Mouse (Mus musculus) MN1 (cell line): ENCODE results near the gene Rrp9.
"Not testable (repeated sequence)": the region's sequence is repeated elsewhere in the genome, so short reads cannot be mapped to it uniquely, and the experiment has no call there.

Experiments
- DNase-seq: peaks from one replicate; pipeline ENCODE4 v3.0.0-alpha.2; 2016; ENCODE audit warnings: low spot score

Rrp9 gene

GRCm38 (mm10) chr9:106473753-106474105, 2.0 kb upstream of the Rrp9 start:
- DNase-seq: no peak

DNA sequence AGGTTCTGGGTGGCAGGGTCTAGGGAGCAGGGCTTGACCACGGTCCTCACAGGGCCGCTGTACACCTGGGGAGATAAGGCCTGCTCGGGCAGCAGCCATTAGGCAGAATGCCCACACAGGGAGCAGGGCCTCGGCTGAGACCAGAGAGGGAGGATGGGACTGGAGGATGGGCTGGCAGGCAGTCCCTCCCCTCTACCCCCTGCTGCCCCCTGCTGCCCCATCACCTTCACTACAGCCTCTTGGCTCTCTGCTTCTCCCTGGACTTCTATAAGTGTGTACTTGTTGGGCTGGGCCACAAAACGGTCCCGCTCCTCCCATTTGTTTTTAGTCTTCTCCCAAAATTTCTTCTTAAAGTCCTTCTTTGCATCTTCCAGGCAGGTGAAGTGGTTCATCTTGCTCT, 1.3 kb upstream of the Rrp9 start:
- peak; percentile 76 for DNase-seq

- DNase-seq: peak; percentile 75
Observed at GRCm38 (mm10) chr9:106475046-106475445, 717 bp upstream of the Rrp9 start.

- peak; percentile 73 for DNase-seq
Observed at GRCm38 (mm10) chr9:106476002-106476923, 500 bp downstream of the Rrp9 start.

DNA sequence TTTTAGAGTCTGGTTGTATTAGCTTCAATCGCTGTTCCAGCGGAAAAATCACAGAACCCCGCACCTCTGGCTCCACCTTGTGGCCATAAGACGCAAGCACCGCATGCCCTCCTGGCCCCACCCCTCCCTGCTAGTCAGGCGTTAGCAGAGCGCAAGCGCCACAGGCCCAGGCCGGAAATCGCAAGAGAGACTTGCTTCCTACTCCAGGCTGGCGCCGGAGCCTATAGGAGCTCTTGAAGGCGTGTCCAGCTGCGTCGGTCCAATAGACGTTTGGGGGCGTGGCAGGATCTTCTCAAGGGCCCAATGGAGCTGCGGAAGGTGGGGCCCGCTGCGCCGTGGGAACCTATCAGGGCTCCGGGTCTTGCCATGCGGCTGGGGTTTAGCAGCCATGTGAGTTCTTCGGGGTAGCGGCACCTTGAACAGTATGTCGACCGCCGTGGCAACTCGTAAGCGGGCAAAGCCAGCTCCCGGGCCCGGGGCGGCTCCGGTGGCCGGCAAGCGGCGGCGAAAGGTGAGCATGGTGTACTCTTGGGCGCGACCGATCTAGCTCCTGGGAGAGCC, 1.2 kb downstream of the Rrp9 start, which contains the start of gene Parp3:
Gene Parp3 (minus strand): TSS at position 26 of the 561 bp plus-strand sequence.
- DNase-seq: peak; percentile 99

GRCm38 (mm10) chr9:106477649-106478048, 1.9 kb downstream of the Rrp9 start:
- DNase-seq: no peak

GRCm38 (mm10) chr9:106478101-106478500, 2.3 kb downstream of the Rrp9 start:
- DNase-seq: no peak

- no peak for DNase-seq
Observed at GRCm38 (mm10) chr9:106480541-106480940, 4.8 kb downstream of the Rrp9 start.

GRCm38 (mm10) chr9:106481075-106481474, 5.3 kb downstream of the Rrp9 start:
- no peak for DNase-seq

DNA sequence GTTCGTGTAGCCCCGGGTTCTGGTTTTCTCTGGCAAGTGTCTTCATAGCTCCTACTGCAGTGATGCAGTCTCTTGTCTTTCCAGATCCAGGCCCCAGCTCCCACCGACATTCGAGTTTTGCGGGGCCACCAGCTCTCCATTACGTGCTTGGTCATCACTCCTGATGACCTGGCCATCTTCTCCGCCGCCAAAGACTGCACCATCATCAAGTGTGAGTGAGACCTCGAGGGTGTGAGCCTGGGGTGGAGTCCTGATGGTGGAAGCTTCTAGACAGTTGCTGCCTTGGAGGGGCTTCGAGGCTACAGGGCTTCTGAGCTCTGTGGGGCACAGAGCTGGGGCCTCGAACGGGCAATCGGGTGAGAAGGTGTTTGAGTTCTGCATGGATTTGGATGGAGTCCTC, 5.9 kb downstream of the Rrp9 start:
- no peak for DNase-seq

DNA sequence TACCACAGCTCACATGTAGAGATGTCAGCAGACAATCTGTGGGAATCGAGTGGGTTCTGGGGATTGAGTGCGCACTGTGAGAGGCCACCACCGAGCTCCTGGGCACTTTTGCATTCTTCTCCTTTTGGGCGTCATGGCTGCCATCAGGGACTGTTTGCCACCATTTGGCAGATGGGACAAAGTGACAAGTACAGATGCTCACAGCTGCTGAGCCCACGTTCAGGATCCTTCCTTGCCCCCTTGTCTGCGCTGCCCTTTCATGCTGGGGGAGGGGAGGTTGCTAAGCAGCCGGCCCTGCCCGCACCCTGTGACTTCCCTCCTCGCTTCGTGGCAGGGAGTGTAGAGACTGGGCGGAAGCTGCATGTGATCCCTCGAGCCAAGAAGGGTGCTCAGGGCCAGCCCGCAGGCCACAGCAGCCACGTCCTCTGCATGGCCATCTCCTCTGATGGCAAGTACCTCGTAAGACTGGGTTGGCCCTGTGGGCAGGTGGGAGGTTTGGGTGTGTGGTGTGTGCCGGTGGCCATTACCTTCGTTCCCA, 6.9 kb downstream of the Rrp9 start:
- no peak for DNase-seq

- no peak for DNase-seq
Observed at GRCm38 (mm10) chr9:106483136-106483535, 7.4 kb downstream of the Rrp9 start.

- DNase-seq: no peak
Observed at GRCm38 (mm10) chr9:106483606-106484005, 7.8 kb downstream of the Rrp9 start.

DNA sequence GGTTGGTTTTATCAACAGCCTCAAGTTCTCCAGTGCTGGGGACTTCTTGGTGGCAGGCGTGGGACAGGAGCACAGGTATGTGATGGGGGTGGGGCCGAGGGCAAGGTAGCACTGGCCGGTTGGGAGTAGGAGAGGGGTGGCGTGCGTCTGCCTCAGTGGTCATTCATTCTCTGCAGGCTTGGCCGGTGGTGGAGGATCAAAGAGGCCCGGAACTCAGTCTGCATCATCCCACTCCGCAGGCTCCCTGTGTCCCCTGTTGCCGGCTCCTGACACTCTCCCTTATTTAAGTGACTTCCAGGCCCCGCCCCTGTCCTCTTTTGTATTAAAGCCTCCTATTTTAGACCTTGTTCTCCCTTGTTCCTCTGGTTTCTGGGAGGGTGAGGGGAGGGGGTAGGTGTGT, 9.3 kb downstream of the Rrp9 start:
- no peak for DNase-seq

DNA sequence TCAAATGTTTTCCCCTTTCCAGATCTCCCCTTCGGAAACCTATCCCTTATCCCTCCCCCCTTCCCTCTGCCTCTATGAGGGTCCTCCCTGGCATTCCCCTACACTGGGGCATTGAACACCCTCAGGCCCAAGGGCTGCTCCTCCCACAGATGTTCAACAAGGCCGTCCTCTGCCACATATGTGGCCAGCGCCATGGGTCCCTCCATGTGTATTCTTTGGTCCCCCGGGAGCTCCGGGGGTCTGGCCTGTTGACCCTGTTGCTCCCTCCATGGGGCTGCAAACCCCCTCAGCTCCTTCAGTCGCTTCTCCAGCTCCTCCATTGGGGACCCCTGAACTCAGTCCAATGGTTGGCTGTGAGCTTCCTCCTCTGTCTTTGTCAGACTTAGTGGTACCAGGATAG, 11.8 kb downstream of the Rrp9 start:
- DNase-seq: not testable (repeated sequence)

- DNase-seq: no peak
Observed at GRCm38 (mm10) chr9:106499667-106500066, 23.9 kb downstream of the Rrp9 start, which contains the start of gene Iqcf1. TSS of gene Iqcf1 (plus strand) at chr9:106499967.

- DNase-seq: no peak
Observed at GRCm38 (mm10) chr9:106501846-106502245, 26.1 kb downstream of the Rrp9 start.

GRCm38 (mm10) chr9:106504246-106504645, 28.5 kb downstream of the Rrp9 start:
- DNase-seq: no peak

GRCm38 (mm10) chr9:106509356-106509755, 33.6 kb downstream of the Rrp9 start:
- DNase-seq: no peak

DNA sequence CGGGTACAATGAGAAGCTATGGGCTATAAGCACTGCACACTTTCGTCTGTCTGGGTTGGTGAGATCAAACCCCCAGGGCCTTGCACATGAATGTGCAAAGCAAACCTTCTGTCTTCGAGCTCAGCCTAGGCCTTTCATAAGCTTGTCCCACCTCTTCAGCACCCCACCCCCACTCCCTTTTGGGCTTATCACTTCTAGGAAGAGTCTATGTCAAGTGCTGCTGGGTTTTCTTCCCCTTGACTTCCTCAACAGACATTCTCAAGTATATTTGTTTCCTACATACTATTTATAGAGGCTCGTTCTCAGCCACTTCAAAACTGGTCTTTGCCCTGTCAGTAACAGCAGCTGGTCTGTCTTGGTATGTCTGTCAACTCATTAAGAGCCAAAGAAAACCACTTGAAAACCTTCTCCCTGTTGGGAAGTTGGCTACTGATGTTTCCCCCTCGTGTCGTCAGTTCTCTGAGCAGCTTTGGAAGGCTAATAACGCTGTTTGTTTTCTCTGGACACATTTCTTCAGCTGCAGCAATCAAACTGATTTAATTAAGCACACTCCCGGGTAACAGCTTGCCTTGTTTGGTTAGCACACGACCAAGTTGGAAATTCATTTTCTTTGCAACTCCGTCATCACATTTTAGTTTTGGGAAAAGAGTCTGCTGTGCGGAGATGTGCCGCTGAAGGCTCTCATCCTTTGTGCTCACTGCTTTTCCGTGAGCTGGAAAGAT, 37.1 kb downstream of the Rrp9 start:
- DNase-seq: peak; percentile 69

- DNase-seq: no peak
Observed at GRCm38 (mm10) chr9:106513566-106513965, 37.8 kb downstream of the Rrp9 start.

GRCm38 (mm10) chr9:106514273-106514672, 38.5 kb downstream of the Rrp9 start, which contains the start of gene Iqcf5:
TSS of gene Iqcf5 (plus strand) at chr9:106514573.
- no peak for DNase-seq
